Mouse (Mus musculus) bone marrow, adult 2 months (tissue): ENCODE data around the gene Rpl23.

ENCODE experiments used
- CTCF ChIP-seq: fragments of 200-500 bp; IDR thresholded peaks from 2 replicates; pipeline ENCODE4 v1.5.1; 2011; ENCODE audit warnings: low read length, control low read depth; ENCODE audit not compliant: control insufficient read depth, insufficient read depth
- POLR2A ChIP-seq: fragments of 200-500 bp; IDR thresholded peaks from 2 replicates; pipeline ENCODE4 v1.6.1; 2011; ENCODE audit warnings: low read depth, mild to moderate bottlenecking, control low read depth, low read length, borderline replicate concordance; ENCODE audit not compliant: control insufficient read depth

GRCm38 (mm10) chr11:97742591-97742990, 39.6 kb downstream of the Rpl23 start:
- TF ChIP-seq CTCF (no peak), POLR2A (no peak)
